21 mouse cellular contexts compared by ENCODE assay signal in genomic region chr9:102634453-102634852, GRCm38 (mm10). TPM values are rescaled to one million over a fixed set of nuclear protein-coding genes. Genes with fewer than 3 reads are reported as not detected.
A peak's percentile ranks its signal among the peaks of the same experiment; 100 is the strongest.
DNase-seq lines count a peak whose midpoint lies in the region; ATAC-seq and TF ChIP-seq lines count a peak whose summit lies in the region.
"Had no signal": no experiment of that assay in that cellular context is flagged by ENCODE, and none has a peak within 500 bp of the region (broad histone marks: within the 10 kb centered on the region; RNA-seq: fewer than 3 reads in every experiment).

No protein-coding gene starts in this region.

- H3K79me2 ChIP-seq in myocyte (ENCODE audit: control insufficient read depth, insufficient read depth): no peaks in the 10 kb centered on the region

- H3K4me1 ChIP-seq in heart, embryonic 13.5 days: peaks cover 47% of the 10 kb centered on the region
- H3K4me1 ChIP-seq in heart, postnatal 0 days (ENCODE audit: control insufficient read depth, insufficient read depth): peaks cover 6% of the 10 kb centered on the region
- peaks cover 24% of the 10 kb centered on the region for H3K4me1 ChIP-seq in forebrain, embryonic 10.5 days
- H3K4me1 ChIP-seq: hindbrain, embryonic 15.5 days had no signal

- no peak for TF ChIP-seq POLR2A in myocyte (IDR thresholded peaks at IDR 0.05; ENCODE audit: insufficient read length, low read depth)

- DNase-seq in heart, adult 11 months: no peak
- peak; percentile 67 for DNase-seq in heart, postnatal 0 days (ENCODE audit: low spot score)
- DNase-seq in heart, postnatal 4 days: no peak
- peak; percentile 20 for DNase-seq in lung, postnatal 36 days
- no peak for DNase-seq in lung, postnatal 4 days
- DNase-seq in forebrain, embryonic 10.5 days (ENCODE audit: extremely low spot score, low spot score): no peak
- DNase-seq: adrenal gland, postnatal 14 days; cerebellum, adult 11-12 months; cerebellum, adult 9-10 months; cerebellum, postnatal 25 days; forebrain, postnatal 0 days; gastrocnemius, postnatal 14 days; heart, postnatal 14 days; kidney, adult 2 months had no signal

- H3ac ChIP-seq in myocyte (ENCODE audit: control insufficient read depth, insufficient read length): no peak overlapping the region

- H3K4me2 ChIP-seq in heart, embryonic 13.5 days: peak overlapping the region; percentile 0
- no peak overlapping the region for H3K4me2 ChIP-seq in heart, postnatal 0 days (ENCODE audit: low read depth, low read length)
- H3K4me2 ChIP-seq in myocyte (ENCODE audit: low read depth): peak overlapping the region; percentile 61
- H3K4me2 ChIP-seq: embryonic facial prominence, embryonic 12.5 days; forebrain, embryonic 13.5 days; hindbrain, embryonic 15.5 days had no signal

- peaks cover 31% of the 10 kb centered on the region for H3K36me3 ChIP-seq in heart, embryonic 13.5 days
- no peaks in the 10 kb centered on the region; the same call in 1 of the 2 replicates for H3K36me3 ChIP-seq in heart, postnatal 0 days (replicated peaks; ENCODE audit: control insufficient read depth, insufficient read depth, low read length)
- no peaks in the 10 kb centered on the region for H3K36me3 ChIP-seq in myocyte (ENCODE audit: control insufficient read depth, insufficient read depth)
- peaks cover 28% of the 10 kb centered on the region for H3K36me3 ChIP-seq in forebrain, embryonic 10.5 days (replicated peaks)
- H3K36me3 ChIP-seq: hindbrain, embryonic 15.5 days had no signal

- no peak overlapping the region for H3K4me3 ChIP-seq in heart, embryonic 13.5 days
- no peak overlapping the region for H3K4me3 ChIP-seq in heart, postnatal 0 days (ENCODE audit: low read depth, low read length)
- H3K4me3 ChIP-seq in myocyte: no peak overlapping the region
- H3K4me3 ChIP-seq in forebrain, embryonic 10.5 days: no peak overlapping the region
- H3K4me3 ChIP-seq: embryonic facial prominence, embryonic 12.5 days; forebrain, embryonic 13.5 days; hindbrain, embryonic 15.5 days had no signal

- ATAC-seq in heart, embryonic 13.5 days (ENCODE audit: extremely low read depth, insufficient number of reproducible peaks, low FRiP score, low TSS enrichment): no peak
- ATAC-seq in heart, postnatal 0 days (ENCODE audit: insufficient read depth, low read depth): peak; percentile 73
- ATAC-seq: activated CD4-positive, CD25-positive, alpha-beta regulatory T cell, adult 4 months; forebrain, embryonic 13.5 days; forebrain, postnatal 0 days; intestine, embryonic 16.5 days had no signal

- H3K9me3 ChIP-seq in heart, embryonic 13.5 days: no peaks in the 10 kb centered on the region
- no peaks in the 10 kb centered on the region for H3K9me3 ChIP-seq in heart, postnatal 0 days (replicated peaks; ENCODE audit: control insufficient read depth, low read length)
- no peaks in the 10 kb centered on the region for H3K9me3 ChIP-seq in forebrain, embryonic 10.5 days
- H3K9me3 ChIP-seq: embryonic facial prominence, embryonic 12.5 days; forebrain, embryonic 13.5 days; hindbrain, embryonic 15.5 days had no signal

- H3K27me3 ChIP-seq in heart, embryonic 13.5 days (replicated peaks): no peaks in the 10 kb centered on the region
- no peaks in the 10 kb centered on the region for H3K27me3 ChIP-seq in heart, postnatal 0 days (ENCODE audit: control insufficient read depth, insufficient read depth, low read length)
- no peaks in the 10 kb centered on the region for H3K27me3 ChIP-seq in myocyte (ENCODE audit: control insufficient read depth, insufficient read depth, insufficient read length)
- no peaks in the 10 kb centered on the region for H3K27me3 ChIP-seq in forebrain, embryonic 10.5 days (ENCODE audit: poor library complexity, severe bottlenecking)
- H3K27me3 ChIP-seq: embryonic facial prominence, embryonic 12.5 days; forebrain, embryonic 13.5 days; hindbrain, embryonic 15.5 days had no signal

- TF ChIP-seq CTCF in heart, postnatal 0 days (IDR thresholded peaks at IDR 0.05; ENCODE audit: low read depth): no peak

- peak overlapping the region; percentile 4; the same call in 1 of the 2 replicates for H3K9ac ChIP-seq in heart, embryonic 13.5 days
- no peak overlapping the region for H3K9ac ChIP-seq in heart, postnatal 0 days (replicated peaks; ENCODE audit: low read depth, low read length)
- H3K9ac ChIP-seq: embryonic facial prominence, embryonic 12.5 days; forebrain, embryonic 13.5 days; forebrain, postnatal 0 days; hindbrain, embryonic 15.5 days had no signal

- 0 out of 2 replicates have a peak, but pooled peaks have one; percentile 25 for TF ChIP-seq EP300 in heart, postnatal 0 days (IDR thresholded peaks at IDR 0.05; ENCODE audit: low read depth)

- WGBS in heart, embryonic 13.5 days: 27% methylated on average over 8 of the region's 8 CpGs
- 23% methylated on average over 8 of the region's 8 CpGs for WGBS in heart, postnatal 0 days
- WGBS in forebrain, embryonic 10.5 days: 92% methylated on average over 8 of the region's 8 CpGs

- H3K27ac ChIP-seq in heart, embryonic 13.5 days (replicated peaks): peak overlapping the region; percentile 57
- peak overlapping the region; percentile 44 for H3K27ac ChIP-seq in heart, postnatal 0 days (ENCODE audit: low read depth)
- H3K27ac ChIP-seq in forebrain, embryonic 10.5 days: no peak overlapping the region
- H3K27ac ChIP-seq: embryonic facial prominence, embryonic 12.5 days; forebrain, embryonic 13.5 days; hindbrain, embryonic 15.5 days had no signal

TF ChIP-seq in myocyte, 11 proteins besides CTCF, POLR2A, EP300 and RAD21:
- TF ChIP-seq TCF3 (IDR thresholded peaks at IDR 0.05; ENCODE audit: insufficient read length, low read depth): no peak
- TF ChIP-seq SRF (IDR thresholded peaks at IDR 0.05; ENCODE audit: control insufficient read depth, insufficient read length, low read depth): no peak
- no peak for TF ChIP-seq E2F4 (IDR thresholded peaks at IDR 0.05; ENCODE audit: insufficient read depth)
- TF ChIP-seq POLR2AphosphoS2 (IDR thresholded peaks at IDR 0.05; ENCODE audit: insufficient read length, low read depth): no peak
- no peak for TF ChIP-seq USF1 (IDR thresholded peaks at IDR 0.05; ENCODE audit: low read depth)
- TF ChIP-seq TCF12 (IDR thresholded peaks at IDR 0.05; ENCODE audit: insufficient read depth, poor library complexity, severe bottlenecking): no peak
- no peak for TF ChIP-seq REST (IDR thresholded peaks at IDR 0.05; ENCODE audit: insufficient read depth, insufficient read length)
- no peak for TF ChIP-seq MYOD1 (IDR thresholded peaks at IDR 0.05; ENCODE audit: control insufficient read depth in 1 of 3, insufficient read length in 2 of 3, low read depth in 2 of 3)
- no peak for TF ChIP-seq MYOG (IDR thresholded peaks at IDR 0.05; ENCODE audit: control insufficient read depth in 1 of 3, insufficient read depth in 1 of 3, insufficient read length in 2 of 3, low read depth in 2 of 3)
- TF ChIP-seq MAX (IDR thresholded peaks at IDR 0.05; ENCODE audit: low read depth): no peak
TF ChIP-seq in myocyte: peak in this region for 0.

RNA-seq across cellular contexts. Expression of gene Cep63, which starts 8.1 kb away (rescaled TPM):
- polyA plus RNA-seq in heart, embryonic 13.5 days (2015; fragmentation: Nextera tagmentation; extraction: Ambion mirVana): 43.6 and 50.1 TPM in 2 replicates
- total RNA-seq in heart, postnatal 0 days (2014; rRNA removed; ENCODE audit: low replicate concordance): 4.7 and 5.2 TPM in 2 replicates
- polyA plus RNA-seq in heart, postnatal 0 days (2015; fragmentation: Nextera tagmentation; extraction: Ambion mirVana): 40.4 and 45.3 TPM in 2 replicates
- 10 to 100 TPM; 42.4 to 47.6 TPM for total RNA-seq in heart, postnatal 4 days (2021)
- 8.8 TPM for polyA plus RNA-seq in myocyte (2012; fragmentation: generic; extraction: Trizol)
- polyA plus RNA-seq in forebrain, embryonic 10.5 days (2016; fragmentation: Nextera tagmentation; extraction: Ambion mirVana): 52.9 and 56.2 TPM in 2 replicates

RNA-seq across cellular contexts. Expression of gene Anapc13, which starts 8.4 kb away (rescaled TPM):
- polyA plus RNA-seq in heart, embryonic 13.5 days (2015; fragmentation: Nextera tagmentation; extraction: Ambion mirVana): 224 and 259 TPM in 2 replicates
- total RNA-seq in heart, postnatal 0 days (2014; rRNA removed; ENCODE audit: low replicate concordance): 28.9 and 43.9 TPM in 2 replicates
- 322 and 335 TPM in 2 replicates for polyA plus RNA-seq in heart, postnatal 0 days (2015; fragmentation: Nextera tagmentation; extraction: Ambion mirVana)
- total RNA-seq in heart, postnatal 4 days (2021): 100 to 1,000 TPM; 280 to 292 TPM
- polyA plus RNA-seq in myocyte (2012; fragmentation: generic; extraction: Trizol): 144 TPM
- 158 and 163 TPM in 2 replicates for polyA plus RNA-seq in forebrain, embryonic 10.5 days (2016; fragmentation: Nextera tagmentation; extraction: Ambion mirVana)

Comparison
In these comparisons a context has a peak if more than half of its experiments do, and no peak if none do; other contexts are left out.
1. DNase-seq: peak in heart, postnatal 0 days (single experiment) and lung, postnatal 36 days (single experiment); none in heart, adult 11 months (single experiment), heart, postnatal 4 days (single experiment), lung, postnatal 4 days (0 of 2) and forebrain, embryonic 10.5 days (single experiment).